14 mouse cellular contexts compared by ENCODE assay signal in genomic region chr8:110006312-110007023, GRCm38 (mm10). TPM values are rescaled to one million over a fixed set of nuclear protein-coding genes. Genes with fewer than 3 reads are reported as not detected.
DNase-seq lines count a peak whose midpoint lies in the region; ATAC-seq and TF ChIP-seq lines count a peak whose summit lies in the region.
"Had no signal": no experiment of that assay in that cellular context is flagged by ENCODE, and none has a peak within 500 bp of the region (broad histone marks: within the 10 kb centered on the region; RNA-seq: fewer than 3 reads in every experiment).

No protein-coding gene starts in this region.

- H3K4me3 ChIP-seq in testis, adult 2 months (ENCODE audit: control insufficient read depth, low read depth, low read length): peak overlapping the region; percentile 71
- H3K4me3 ChIP-seq in midbrain, embryonic 12.5 days: no peak overlapping the region
- no peak overlapping the region for H3K4me3 ChIP-seq in gastrocnemius, adult 2 months

- no peak; the same call in 1 of the 2 replicates for ATAC-seq in midbrain, embryonic 12.5 days (ENCODE audit: low FRiP score, low read depth)
- ATAC-seq in cerebellum, adult (ENCODE audit: insufficient number of reproducible peaks, low FRiP score, low TSS enrichment): no peak

- H3K9me3 ChIP-seq in midbrain, embryonic 12.5 days: no peaks in the 10 kb centered on the region

- H3K4me2 ChIP-seq in midbrain, embryonic 12.5 days (replicated peaks): no peak overlapping the region

- TF ChIP-seq CTCF in testis, adult 2 months (IDR thresholded peaks at IDR 0.05; ENCODE audit: control insufficient read depth, insufficient read depth, insufficient replicate concordance, low read depth, low read length): no peak
- TF ChIP-seq CTCF in gastrocnemius, adult 2 months (IDR thresholded peaks at IDR 0.05): no peak

- TF ChIP-seq POLR2A in testis, adult 2 months (IDR thresholded peaks at IDR 0.05; ENCODE audit: control insufficient read depth, low read depth, low read length): no peak

- H3K27me3 ChIP-seq in testis, adult 2 months (ENCODE audit: control insufficient read depth, insufficient read depth, low read length): no peaks in the 10 kb centered on the region
- no peaks in the 10 kb centered on the region for H3K27me3 ChIP-seq in midbrain, embryonic 12.5 days

- no peaks in the 10 kb centered on the region for H3K36me3 ChIP-seq in testis, adult 2 months (ENCODE audit: control insufficient read depth, insufficient read depth, low read length)
- no peaks in the 10 kb centered on the region for H3K36me3 ChIP-seq in midbrain, embryonic 12.5 days

- 62% methylated on average over 17 of the region's 17 CpGs for WGBS in midbrain, embryonic 12.5 days

- peaks cover 20% of the 10 kb centered on the region for H3K4me1 ChIP-seq in testis, adult 2 months (ENCODE audit: control insufficient read depth, insufficient read depth, low read length)
- H3K4me1 ChIP-seq in midbrain, embryonic 12.5 days: peaks cover 7% of the 10 kb centered on the region; the same call in 1 of the 2 replicates

- peak; percentile 7 for DNase-seq in embryo, embryonic 10 days (ENCODE audit: low spot score)
- no peak for DNase-seq in embryo, embryonic 9.5 days (ENCODE audit: extremely low spot score)
- no peak for DNase-seq in testis, postnatal 10 days (ENCODE audit: low spot score)
- DNase-seq in gastrocnemius, adult 2 months: no peak
- no peak for DNase-seq in lung, adult 18-20 months
- DNase-seq: cerebellum, postnatal 36 days; gastrocnemius, postnatal 10 days; kidney, postnatal 4 days had no signal

- intact Hi-C loops in gastrocnemius, adult 2 months (cut with DNase I): no loop called here

- no peak overlapping the region for H3K27ac ChIP-seq in testis, adult 2 months (ENCODE audit: control insufficient read depth, insufficient read depth, low read depth, low read length)
- peak overlapping the region; percentile 60 for H3K27ac ChIP-seq in midbrain, embryonic 12.5 days (replicated peaks)
- H3K27ac ChIP-seq in gastrocnemius, adult 2 months: no peak overlapping the region
- H3K27ac ChIP-seq: liver, embryonic 14.5 days had no signal

- no peak overlapping the region for H3K9ac ChIP-seq in midbrain, embryonic 12.5 days (replicated peaks)
- H3K9ac ChIP-seq: liver, embryonic 14.5 days had no signal

RNA-seq across cellular contexts. Expression of gene Tat, which starts 16.2 kb away (rescaled TPM):
- 0.05 TPM in 1 of 2 replicates, not detected in the other for polyA plus RNA-seq in testis, adult 2 months (2012; rRNA removed)
- polyA plus RNA-seq in midbrain, embryonic 12.5 days (2016; fragmentation: Nextera tagmentation; extraction: Ambion mirVana): not detected in 2 replicates
- total RNA-seq in gastrocnemius, adult 2 months (2021): not detected
- total RNA-seq: gastrocnemius, postnatal 10 days; hematopoietic stem cell, adult 5-6 weeks; MEL had no signal

RNA-seq across cellular contexts. Expression of gene Chst4, which starts 33.1 kb away (rescaled TPM):
- polyA plus RNA-seq in testis, adult 2 months (2012; rRNA removed): 0.06 and 0.14 TPM in 2 replicates
- not detected in 2 replicates for polyA plus RNA-seq in midbrain, embryonic 12.5 days (2016; fragmentation: Nextera tagmentation; extraction: Ambion mirVana)
- total RNA-seq in gastrocnemius, adult 2 months (2021): not detected
- total RNA-seq: gastrocnemius, postnatal 10 days; hematopoietic stem cell, adult 5-6 weeks; MEL had no signal
- polyA plus RNA-seq: liver, embryonic 14.5 days had no signal

RNA-seq across cellular contexts. Expression of gene Marveld3, which starts 44.5 kb away (rescaled TPM):
- 0.80 and 1.3 TPM in 2 replicates for polyA plus RNA-seq in testis, adult 2 months (2012; rRNA removed)
- polyA plus RNA-seq in midbrain, embryonic 12.5 days (2016; fragmentation: Nextera tagmentation; extraction: Ambion mirVana): 0.68 and 1.0 TPM in 2 replicates
- not detected for total RNA-seq in gastrocnemius, adult 2 months (2021)
- total RNA-seq: hematopoietic stem cell, adult 5-6 weeks; MEL had no signal
